Mouse (Mus musculus) CH12.LX (cell line): ENCODE results near the gene Mcl1.

Source experiments
- CTCF ChIP-seq, 2 experiments: IDR thresholded peaks in 1 of 2; conservative IDR thresholded peaks in 1 of 2; 2 replicates each; pipeline ENCODE4 v1.5.1; 2011 to 2012; ENCODE audit warnings: low read depth in 2 of 2, low read length in 2 of 2, improper control_type of control experiment in 1 of 2, inconsistent platforms in 1 of 2, mild to moderate bottlenecking in 1 of 2, moderate library complexity in 1 of 2
- E2F4 ChIP-seq: IDR thresholded peaks from 2 replicates; pipeline ENCODE4 v1.6.1; 2011; ENCODE audit warnings: low read depth, low read length, improper control_type of control experiment; ENCODE audit not compliant: insufficient replicate concordance
- EP300 ChIP-seq: IDR thresholded peaks from 2 replicates; pipeline ENCODE4 v1.6.1; 2011; ENCODE audit warnings: low read length, improper control_type of control experiment
- ETS1 ChIP-seq: conservative IDR thresholded peaks from 2 replicates; pipeline ENCODE4 v1.6.1; 2012; ENCODE audit warnings: low read depth, mild to moderate bottlenecking, inconsistent platforms, low read length, improper control_type of control experiment, moderate library complexity
- NELFE ChIP-seq: IDR thresholded peaks from 2 replicates; pipeline ENCODE4 v1.6.1; 2011; ENCODE audit warnings: low read depth, low read length, improper control_type of control experiment
- PAX5 ChIP-seq: IDR thresholded peaks from 2 replicates; pipeline ENCODE4 v1.6.1; 2012; ENCODE audit warnings: low read length, inconsistent platforms, mixed read lengths
- POLR2A ChIP-seq: IDR thresholded peaks from 2 replicates; pipeline ENCODE4 v1.6.1; 2011; ENCODE audit warnings: low read depth, mild to moderate bottlenecking, improper control_type of control experiment, low read length
- SIN3A ChIP-seq: IDR thresholded peaks from 2 replicates; pipeline ENCODE4 v1.6.1; 2012; ENCODE audit warnings: low read length, improper control_type of control experiment, inconsistent platforms
- TCF12 ChIP-seq: IDR thresholded peaks from 2 replicates; pipeline ENCODE4 v1.6.1; 2014; ENCODE audit warnings: low read depth, mild to moderate bottlenecking, inconsistent platforms, low read length, improper control_type of control experiment
- USF1 ChIP-seq: IDR thresholded peaks from 2 replicates; pipeline ENCODE4 v1.6.1; 2014; ENCODE audit warnings: low read depth, mild to moderate bottlenecking, inconsistent platforms, low read length, improper control_type of control experiment

- TF ChIP-seq CTCF (conservative IDR thresholded peaks at IDR 0.05 in 1 of 2, IDR thresholded peaks at IDR 0.05 in 1 of 2; ENCODE audit: low read depth in 2 of 2, low read length in 2 of 2), result no peak
- no peak for TF ChIP-seq EP300
- no peak for TF ChIP-seq POLR2A
- TF ChIP-seq E2F4, result no peak
- TF ChIP-seq NELFE, result no peak
- TF ChIP-seq SIN3A, result no peak
- no peak for TF ChIP-seq PAX5
- no peak for TF ChIP-seq TCF12
- TF ChIP-seq USF1, result no peak
- TF ChIP-seq ETS1, result no peak
Observed at GRCm38 (mm10) chr3:95609195-95609594, 49.4 kb upstream of the Mcl1 start.
